Mouse (Mus musculus) kidney, adult 18-20 months (tissue): ENCODE measurements around the gene Olfr1329.
"Not testable (repeated sequence)": the region's sequence is repeated elsewhere in the genome, so short reads cannot be mapped to it uniquely, and the experiment has no call there.

Source experiments
- DNase-seq: peaks from one replicate; pipeline ENCODE4 v3.0.0; 2021

Olfr1329 gene

GRCm38 (mm10) chr4:118917365-118917764 lies at the start of gene Olfr1329:
Gene Olfr1329 (minus strand): TSS chr4:118917465.
- DNase-seq, result not testable (repeated sequence)

- DNase-seq, result peak; percentile 6
Measured at GRCm38 (mm10) chr4:118961141-118961628, 43.9 kb upstream of the Olfr1329 start, which contains the start of gene Lao1. Gene Lao1 (plus strand): TSS chr4:118961578.

GRCm38 (mm10) chr4:118958812-118959211 lies 41.5 kb upstream of the Olfr1329 start:
- no peak for DNase-seq

- DNase-seq, result no peak
Measured at GRCm38 (mm10) chr4:118938512-118938911, 21.2 kb upstream of the Olfr1329 start, which contains the start of gene Olfr1328. Gene Olfr1328 (minus strand): TSS chr4:118938612.

GRCm38 (mm10) chr4:118931326-118931725 lies 14.1 kb upstream of the Olfr1329 start:
- DNase-seq, result not testable (repeated sequence)

- DNase-seq, result no peak
Measured at GRCm38 (mm10) chr4:118901981-118902380, 15.3 kb downstream of the Olfr1329 start.

GRCm38 (mm10) chr4:118888297-118888696 lies 29.0 kb downstream of the Olfr1329 start, which contains the start of gene Olfr1330:
Gene Olfr1330 (plus strand): TSS chr4:118888597.
- no peak for DNase-seq

- DNase-seq, result no peak
Measured at GRCm38 (mm10) chr4:118867566-118867965, 49.7 kb downstream of the Olfr1329 start.
